Comparison of ENCODE assay signal across 10 mouse cellular contexts in the genomic region with DNA sequence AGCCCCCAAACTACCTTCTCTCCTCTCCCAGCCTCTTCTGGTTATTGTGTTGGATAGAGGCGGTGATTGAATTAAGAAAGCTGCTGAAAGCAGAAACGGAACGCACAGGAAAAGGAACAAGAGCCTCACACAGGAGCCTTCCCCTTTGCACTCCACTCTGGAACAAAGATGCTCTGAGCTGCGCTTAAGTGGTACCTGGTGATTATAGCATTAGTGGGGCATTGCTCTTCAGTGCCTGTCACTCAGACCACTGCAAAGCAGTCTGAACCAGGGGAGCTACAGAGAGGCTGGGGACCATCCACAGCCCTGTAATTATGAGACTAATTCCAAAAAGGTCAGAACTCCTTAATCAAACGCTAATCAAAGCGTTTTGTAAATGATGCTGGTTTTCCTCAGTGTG.
DNase-seq lines count a peak whose midpoint lies in the region; ATAC-seq lines count a peak whose summit lies in the region.
"Had no signal": no experiment of that assay in that cellular context is flagged by ENCODE, and none has a peak within 500 bp of the region (broad histone marks: within the 10 kb centered on the region; RNA-seq: fewer than 3 reads in every experiment).

No protein-coding gene starts in this region.

- peak overlapping the region in 1 of 2 experiments; percentile 34; a peak in 1 of 4 replicates for H3K27ac ChIP-seq in heart, embryonic 14.5 days (replicated peaks in 1 of 2; ENCODE audit: control insufficient read depth in 1 of 2, insufficient read depth in 1 of 2, low read depth in 2 of 2, low read length in 2 of 2)
- H3K27ac ChIP-seq in midbrain, embryonic 13.5 days: 0 out of 2 replicates have a peak overlapping the region, but pooled peaks have one; percentile 14
- no peak overlapping the region for H3K27ac ChIP-seq in midbrain, embryonic 16.5 days (ENCODE audit: low read length)
- H3K27ac ChIP-seq in limb, embryonic 10.5 days: peak overlapping the region; percentile 75
- H3K27ac ChIP-seq: layer of hippocampus, adult 2 months had no signal

- WGBS in heart, embryonic 14.5 days: 21% methylated on average over 6 of the region's 6 CpGs
- whole genome bisulfite sequencing in midbrain, embryonic 13.5 days: 13% methylated on average over 6 of the region's 6 CpGs
- 24% methylated on average over 6 of the region's 6 CpGs for WGBS in midbrain, embryonic 16.5 days
- 27% methylated on average over 6 of the region's 6 CpGs for WGBS in limb, embryonic 10.5 days

- peak overlapping the region in 1 of 2 experiments; percentile 6; a peak in 1 of 4 replicates for H3K4me3 ChIP-seq in heart, embryonic 14.5 days (ENCODE audit: control insufficient read depth in 1 of 2, insufficient read depth in 1 of 2, low read depth in 1 of 2, low read length in 2 of 2)
- H3K4me3 ChIP-seq in midbrain, embryonic 13.5 days (replicated peaks): no peak overlapping the region
- H3K4me3 ChIP-seq in midbrain, embryonic 16.5 days (ENCODE audit: low read depth, low read length): no peak overlapping the region
- peak overlapping the region; percentile 36 for H3K4me3 ChIP-seq in limb, embryonic 10.5 days
- H3K4me3 ChIP-seq: layer of hippocampus, adult 2 months had no signal

- no peak for ATAC-seq in heart, embryonic 14.5 days (ENCODE audit: insufficient number of reproducible peaks, insufficient read depth, low FRiP score, low read depth)
- 0 out of 2 replicates have a peak, but pooled peaks have one; percentile 69 for ATAC-seq in midbrain, embryonic 13.5 days
- no peak for ATAC-seq in midbrain, embryonic 16.5 days
- ATAC-seq: activated CD4-positive, CD25-positive, alpha-beta regulatory T cell, adult 4 months had no signal

- peak overlapping the region; percentile 31; the same call in 1 of the 2 replicates for H3K9ac ChIP-seq in heart, embryonic 14.5 days (ENCODE audit: low read length)
- H3K9ac ChIP-seq in midbrain, embryonic 13.5 days (replicated peaks): no peak overlapping the region; the same call in 1 of the 2 replicates
- H3K9ac ChIP-seq in midbrain, embryonic 16.5 days (ENCODE audit: low read depth, low read length): no peak overlapping the region

- peaks cover 4 to 7% of the 10 kb centered on the region in 2 experiments; a peak in 3 of 4 replicates for H3K4me1 ChIP-seq in heart, embryonic 14.5 days (ENCODE audit: control insufficient read depth in 2 of 2, insufficient read depth in 2 of 2, low read length in 2 of 2)
- peaks cover 19% of the 10 kb centered on the region for H3K4me1 ChIP-seq in midbrain, embryonic 13.5 days (replicated peaks)
- peaks cover 9% of the 10 kb centered on the region for H3K4me1 ChIP-seq in midbrain, embryonic 16.5 days (ENCODE audit: control insufficient read depth, insufficient read depth, low read length)
- H3K4me1 ChIP-seq in limb, embryonic 10.5 days: peaks cover 25% of the 10 kb centered on the region

- no peaks in the 10 kb centered on the region for H3K36me3 ChIP-seq in heart, embryonic 14.5 days (ENCODE audit: control insufficient read depth, insufficient read depth, low read length)
- no peaks in the 10 kb centered on the region for H3K36me3 ChIP-seq in midbrain, embryonic 13.5 days
- no peaks in the 10 kb centered on the region for H3K36me3 ChIP-seq in midbrain, embryonic 16.5 days (ENCODE audit: control insufficient read depth, insufficient read depth, low read length)
- H3K36me3 ChIP-seq in limb, embryonic 10.5 days: no peaks in the 10 kb centered on the region

- DNase-seq in heart, adult 9 months (ENCODE audit: low spot score in 2 of 2): no peak
- DNase-seq in limb, embryonic 10.5 days (ENCODE audit: low spot score): no peak
- DNase-seq in frontal cortex, postnatal 10 days (ENCODE audit: low spot score in 2 of 2): no peak
- DNase-seq in layer of hippocampus, postnatal 25 days (ENCODE audit: extremely low spot score in 1 of 2, low spot score in 1 of 2): no peak
- no peak for DNase-seq in layer of hippocampus, adult 9-10 months (ENCODE audit: low spot score)

- H3K27me3 ChIP-seq in heart, embryonic 14.5 days (ENCODE audit: control insufficient read depth, insufficient read depth, low read length): no peaks in the 10 kb centered on the region
- H3K27me3 ChIP-seq in midbrain, embryonic 13.5 days: no peaks in the 10 kb centered on the region
- H3K27me3 ChIP-seq in midbrain, embryonic 16.5 days (ENCODE audit: control insufficient read depth, insufficient read depth, low read depth, low read length): no peaks in the 10 kb centered on the region
- H3K27me3 ChIP-seq in limb, embryonic 10.5 days (ENCODE audit: low read depth, poor library complexity, severe bottlenecking): no peaks in the 10 kb centered on the region; the same call in 1 of the 2 replicates

- H3K9me3 ChIP-seq in heart, embryonic 14.5 days (ENCODE audit: control insufficient read depth, low read length): no peaks in the 10 kb centered on the region
- H3K9me3 ChIP-seq in midbrain, embryonic 13.5 days: no peaks in the 10 kb centered on the region
- H3K9me3 ChIP-seq in midbrain, embryonic 16.5 days (replicated peaks; ENCODE audit: control insufficient read depth, low read length, poor library complexity, severe bottlenecking): no peaks in the 10 kb centered on the region
- no peaks in the 10 kb centered on the region for H3K9me3 ChIP-seq in limb, embryonic 10.5 days (replicated peaks)

- H3K4me2 ChIP-seq in heart, embryonic 14.5 days (ENCODE audit: low read length): peak overlapping the region; percentile 55
- H3K4me2 ChIP-seq in midbrain, embryonic 13.5 days (replicated peaks): peak overlapping the region; percentile 22; the same call in 1 of the 2 replicates
- no peak overlapping the region for H3K4me2 ChIP-seq in midbrain, embryonic 16.5 days (ENCODE audit: low read length)
